Mouse (Mus musculus) E14TG2a.4 (cell line): ENCODE results near the gene Agap1.
A peak's percentile ranks its signal among the peaks of the same experiment; 100 is the strongest.

ENCODE experiments used
- H3K27me3 ChIP-seq: 2 replicates; pipeline ENCODE4 v1.6.1; 2014; ENCODE audit warnings: low read length, control low read depth; ENCODE audit not compliant: insufficient read depth
- H3K36me3 ChIP-seq: 2 replicates; pipeline ENCODE4 v1.6.1; 2014; ENCODE audit warnings: low read length, control low read depth; ENCODE audit not compliant: insufficient read depth
- H3K4me1 ChIP-seq: replicated peaks from 2 replicates; pipeline ENCODE4 v1.6.1; 2014; ENCODE audit warnings: low read depth, low read length, control low read depth
- H3K4me3 ChIP-seq: replicated peaks from 2 replicates; pipeline ENCODE4 v1.5.1; 2014; ENCODE audit warnings: mild to moderate bottlenecking, low read length
- H3K9me3 ChIP-seq: 2 replicates; pipeline ENCODE4 v1.6.1; 2014; ENCODE audit warnings: low read length, control low read depth
- CTCF ChIP-seq: conservative IDR thresholded peaks from 2 replicates; pipeline ENCODE4 v1.5.1; 2014; ENCODE audit warnings: low read length
- NANOG ChIP-seq: IDR thresholded peaks from 2 replicates; pipeline ENCODE4 v1.6.1; 2014; ENCODE audit warnings: borderline replicate concordance, low read length, mixed read lengths
- POU5F1 ChIP-seq: IDR thresholded peaks from 2 replicates; pipeline ENCODE4 v1.6.1; 2014; ENCODE audit warnings: low read length, borderline replicate concordance

Gene Agap1

DNA sequence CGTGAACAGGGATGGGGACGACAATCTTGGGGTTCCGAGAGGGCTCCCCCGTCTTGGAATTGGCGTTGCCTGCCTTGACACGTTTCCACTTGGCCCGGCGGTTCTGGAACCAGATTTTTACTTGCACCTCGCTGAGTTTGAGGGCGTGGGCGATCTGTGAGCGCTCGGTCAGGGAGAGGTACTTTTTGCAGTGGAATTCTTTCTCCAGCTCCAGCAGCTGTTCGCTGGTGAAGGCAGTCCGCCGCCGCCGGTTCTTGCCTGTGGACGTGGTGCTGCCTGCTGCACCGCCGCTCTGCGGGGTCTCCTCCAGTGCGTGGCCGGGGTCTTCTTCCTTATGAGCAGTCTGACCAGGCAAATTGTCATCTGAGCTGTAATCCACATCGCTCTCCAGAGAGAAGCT lies 474.1 kb downstream of the Agap1 start:
- Histone ChIP-seq H3K27me3 (peaks cover 67% of the 10 kb centered on the region), H3K4me1 (peaks cover 86% of the 10 kb centered on the region), H3K4me3 (peak overlapping the region; percentile 91), H3K9me3 (no peaks in the 10 kb centered on the region), H3K36me3 (peaks cover 50% of the 10 kb centered on the region)
- TF ChIP-seq POU5F1 (no peak), NANOG (no peak), CTCF (no peak)

DNA sequence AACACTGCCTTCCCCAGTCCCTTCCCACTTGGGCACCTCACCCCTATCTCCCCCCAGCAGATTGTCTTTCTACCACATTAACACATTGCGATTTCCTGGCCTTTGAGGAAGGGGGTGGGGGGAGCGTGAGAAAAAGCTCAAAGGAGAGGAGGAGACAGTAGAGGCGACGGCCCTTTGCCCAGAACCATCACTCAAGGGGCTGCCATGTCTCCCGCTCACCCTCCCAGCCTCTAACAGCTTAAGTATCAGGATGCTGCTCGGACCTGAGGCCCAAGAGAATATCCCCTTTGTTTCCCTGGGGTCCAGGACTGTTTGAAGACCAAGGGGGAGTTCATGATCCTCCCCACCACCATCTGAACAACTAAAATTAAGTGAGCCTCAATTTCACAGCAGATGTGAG lies 474.6 kb downstream of the Agap1 start:
- no peaks in the 10 kb centered on the region for H3K9me3 ChIP-seq
- peaks cover 67% of the 10 kb centered on the region for H3K27me3 ChIP-seq
- no peak for TF ChIP-seq CTCF
- no peak for TF ChIP-seq NANOG
- no peak for TF ChIP-seq POU5F1
- peaks cover 86% of the 10 kb centered on the region for H3K4me1 ChIP-seq
- H3K36me3 ChIP-seq, result peaks cover 50% of the 10 kb centered on the region
- H3K4me3 ChIP-seq, result peak overlapping the region; percentile 91

GRCm38 (mm10) chr1:89929721-89930505 lies 475.3 kb downstream of the Agap1 start:
- peaks cover 67% of the 10 kb centered on the region for H3K27me3 ChIP-seq
- H3K9me3 ChIP-seq, result no peaks in the 10 kb centered on the region
- TF ChIP-seq POU5F1 (no peak), CTCF (no peak), NANOG (no peak)

DNA sequence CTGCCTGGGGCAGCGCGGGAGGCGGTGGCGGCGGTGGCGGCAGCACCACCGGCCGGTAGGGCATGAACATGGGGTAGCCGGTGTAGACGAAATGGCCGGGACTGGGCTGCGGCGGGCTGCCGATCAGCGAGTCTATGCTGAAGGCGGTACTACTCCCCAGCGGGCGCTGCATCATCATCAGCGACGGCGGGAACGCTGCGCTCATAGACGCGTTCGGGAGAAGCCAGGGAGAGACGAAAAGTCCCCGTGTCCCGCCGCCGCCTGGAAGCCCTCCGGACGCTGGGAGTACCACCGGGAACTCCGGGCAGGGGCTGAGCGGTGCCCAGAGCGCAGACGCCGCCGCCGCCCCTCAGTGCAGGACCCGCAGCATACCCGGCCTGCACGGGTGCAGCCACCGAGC lies 475.9 kb downstream of the Agap1 start:
- peaks cover 69% of the 10 kb centered on the region for H3K27me3 ChIP-seq
- peaks cover 38% of the 10 kb centered on the region for H3K36me3 ChIP-seq
- no peak for TF ChIP-seq NANOG
- TF ChIP-seq POU5F1, result no peak
- no peaks in the 10 kb centered on the region for H3K9me3 ChIP-seq
- H3K4me1 ChIP-seq, result peaks cover 86% of the 10 kb centered on the region
- H3K4me3 ChIP-seq, result peak overlapping the region; percentile 91

More at GRCm38 (mm10) chr1:89929721-89930505, 475.3 kb downstream of the Agap1 start:
- Histone ChIP-seq H3K4me1 (peaks cover 86% of the 10 kb centered on the region), H3K36me3 (peaks cover 43% of the 10 kb centered on the region), H3K4me3 (peak overlapping the region; percentile 91)

DNA sequence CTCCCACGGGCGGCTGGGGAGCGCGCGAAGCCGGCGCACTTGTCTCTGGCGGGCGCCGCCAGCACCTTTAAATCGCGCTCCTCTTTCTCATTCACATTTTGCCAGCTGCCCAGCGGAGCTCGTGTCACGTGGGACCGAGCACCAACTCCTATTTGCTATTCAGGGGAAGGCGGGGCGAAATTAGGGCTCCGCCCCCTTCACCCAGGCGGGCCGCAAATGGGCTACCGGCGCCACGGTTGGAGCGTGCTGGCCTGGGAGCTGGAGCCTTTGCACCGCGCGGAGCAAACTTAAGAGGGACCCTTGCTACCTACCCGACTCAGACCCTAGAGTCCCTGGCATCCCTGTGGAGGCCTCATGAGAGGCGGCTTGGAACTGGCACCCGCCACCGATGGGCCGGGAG lies 476.5 kb downstream of the Agap1 start, which contains the start of gene Gbx2:
TSS of gene Gbx2 (minus strand) at position 60 of the 400 bp plus-strand sequence.
- TF ChIP-seq CTCF (no peak), NANOG (no peak), POU5F1 (no peak)
- H3K9me3 ChIP-seq, result no peaks in the 10 kb centered on the region
- H3K27me3 ChIP-seq, result peaks cover 72% of the 10 kb centered on the region
- H3K4me3 ChIP-seq, result peak within 1 kb of the TSS; percentile 91
- peaks cover 86% of the 10 kb centered on the region for H3K4me1 ChIP-seq
- H3K36me3 ChIP-seq, result peaks cover 33% of the 10 kb centered on the region

DNA sequence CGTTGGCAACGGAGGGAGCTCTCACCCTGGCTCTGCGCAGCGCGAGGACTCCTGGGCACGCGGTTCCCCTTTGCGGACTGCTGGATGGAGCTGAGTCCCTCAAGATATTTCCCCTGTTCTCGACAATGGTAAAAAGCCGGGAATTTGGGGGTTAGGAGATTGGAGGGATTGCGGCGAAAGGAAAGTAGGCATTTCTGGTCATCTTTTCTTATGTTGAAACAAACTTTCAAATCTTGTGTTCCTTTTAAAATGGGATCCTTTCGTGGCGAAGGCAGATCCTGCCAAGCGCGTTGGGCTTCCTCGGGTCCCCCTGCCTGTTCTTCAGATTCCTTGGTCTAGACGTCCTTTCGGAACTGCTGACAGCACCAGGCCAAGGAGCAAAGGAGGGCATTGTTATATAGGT lies 477.4 kb downstream of the Agap1 start:
- no peaks in the 10 kb centered on the region for H3K9me3 ChIP-seq
- H3K4me3 ChIP-seq, result peak overlapping the region; percentile 91
- TF ChIP-seq CTCF (no peak), POU5F1 (no peak), NANOG (no peak)
- peaks cover 24% of the 10 kb centered on the region for H3K36me3 ChIP-seq
- peaks cover 86% of the 10 kb centered on the region for H3K4me1 ChIP-seq
- H3K27me3 ChIP-seq, result peaks cover 78% of the 10 kb centered on the region

DNA sequence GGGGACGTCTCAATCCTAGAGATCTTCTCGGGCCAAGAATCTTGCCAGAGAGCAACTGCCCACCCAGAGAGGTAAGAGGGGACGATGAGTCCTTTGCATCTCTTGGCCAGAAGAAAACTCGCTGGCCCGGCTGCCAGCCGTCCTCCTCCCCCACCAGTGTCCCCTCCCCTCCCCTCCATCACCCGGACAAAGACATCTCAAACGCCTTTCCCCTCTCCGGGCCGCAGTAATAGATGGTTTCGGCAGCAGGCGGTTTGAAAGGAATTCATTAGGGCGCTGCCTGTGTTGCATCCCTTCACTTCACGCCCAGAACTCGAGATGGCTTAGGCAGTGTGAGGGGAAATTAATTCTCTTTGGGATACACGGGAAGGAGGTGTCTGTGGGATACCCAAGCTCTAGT lies 478.0 kb downstream of the Agap1 start:
- peaks cover 82% of the 10 kb centered on the region for H3K27me3 ChIP-seq
- no peaks in the 10 kb centered on the region for H3K9me3 ChIP-seq
- peaks cover 86% of the 10 kb centered on the region for H3K4me1 ChIP-seq
- H3K36me3 ChIP-seq, result peaks cover 18% of the 10 kb centered on the region
- TF ChIP-seq CTCF (no peak), NANOG (no peak), POU5F1 (no peak)
- H3K4me3 ChIP-seq, result peak overlapping the region; percentile 91; the same call in 1 of the 2 replicates

DNA sequence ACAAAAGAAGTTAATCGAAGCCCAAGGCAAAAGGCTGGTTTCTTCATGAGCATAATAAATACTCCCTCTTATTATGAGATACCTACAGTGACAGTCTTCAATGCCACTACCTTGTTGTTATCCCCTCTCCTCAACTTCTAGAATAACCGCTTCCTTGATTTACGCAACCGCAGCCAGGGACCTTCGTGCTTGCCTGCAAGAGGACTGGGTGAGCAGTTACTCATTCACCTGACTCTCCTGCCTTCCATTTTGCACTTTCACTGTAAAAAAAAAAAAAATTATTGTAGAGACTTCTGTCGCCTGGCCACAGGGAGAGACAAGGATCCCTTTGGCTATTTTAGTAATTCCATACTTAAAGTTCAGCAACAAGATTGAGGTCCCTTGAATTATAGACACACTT lies 478.4 kb downstream of the Agap1 start:
- Histone ChIP-seq H3K9me3 (no peaks in the 10 kb centered on the region), H3K36me3 (peaks cover 14% of the 10 kb centered on the region), H3K4me3 (no peak overlapping the region), H3K27me3 (peaks cover 85% of the 10 kb centered on the region), H3K4me1 (peaks cover 86% of the 10 kb centered on the region)
- TF ChIP-seq POU5F1, result no peak
- no peak for TF ChIP-seq NANOG
- no peak for TF ChIP-seq CTCF

GRCm38 (mm10) chr1:89933786-89934185 lies 479.2 kb downstream of the Agap1 start:
- no peaks in the 10 kb centered on the region for H3K9me3 ChIP-seq
- H3K36me3 ChIP-seq, result peaks cover 6% of the 10 kb centered on the region
- peaks cover 82% of the 10 kb centered on the region for H3K4me1 ChIP-seq
- peaks cover 79% of the 10 kb centered on the region for H3K27me3 ChIP-seq
- no peak for TF ChIP-seq CTCF
- TF ChIP-seq POU5F1, result no peak
- no peak for TF ChIP-seq NANOG
- peak overlapping the region; percentile 35; the same call in 1 of the 2 replicates for H3K4me3 ChIP-seq
